ENCODE assay signal across 10 mouse cellular contexts in genomic region chr11:114284820-114285666, GRCm38 (mm10).
A peak's percentile ranks its signal among the peaks of the same experiment; 100 is the strongest.
DNase-seq lines count a peak whose midpoint lies in the region; ATAC-seq and TF ChIP-seq lines count a peak whose summit lies in the region.
"Had no signal": no experiment of that assay in that cellular context is flagged by ENCODE, and none has a peak within 500 bp of the region (broad histone marks: within the 10 kb centered on the region; RNA-seq: fewer than 3 reads in every experiment).

No protein-coding gene starts in this region.

- no peak overlapping the region for H3K4me3 ChIP-seq in cortical plate, adult 2 months (ENCODE audit: insufficient read depth, low read length)
- no peak overlapping the region for H3K4me3 ChIP-seq in forebrain, postnatal 0 days (ENCODE audit: low read depth, low read length)
- H3K4me3 ChIP-seq in midbrain, embryonic 16.5 days (ENCODE audit: low read depth, low read length) = no peak overlapping the region
- H3K4me3 ChIP-seq in kidney, embryonic 16.5 days (ENCODE audit: low read length) = no peak overlapping the region
- H3K4me3 ChIP-seq: limb, embryonic 12.5 days had no signal

- TF ChIP-seq POLR2A in cortical plate, adult 2 months (IDR thresholded peaks at IDR 0.05; ENCODE audit: extremely low read depth, insufficient read depth, low read length) = no peak

- no peaks in the 10 kb centered on the region for H3K36me3 ChIP-seq in forebrain, postnatal 0 days (ENCODE audit: insufficient read depth)
- H3K36me3 ChIP-seq in midbrain, embryonic 16.5 days (ENCODE audit: control insufficient read depth, insufficient read depth, low read length) = no peaks in the 10 kb centered on the region
- no peaks in the 10 kb centered on the region for H3K36me3 ChIP-seq in kidney, embryonic 16.5 days (ENCODE audit: insufficient read depth, low read length)
- H3K36me3 ChIP-seq: limb, embryonic 12.5 days had no signal

- H3K4me1 ChIP-seq in cortical plate, adult 2 months (ENCODE audit: control insufficient read depth, insufficient read depth, low read length) = peaks cover 2% of the 10 kb centered on the region; the same call in 1 of the 2 replicates
- H3K4me1 ChIP-seq in forebrain, postnatal 0 days (ENCODE audit: insufficient read depth) = no peaks in the 10 kb centered on the region
- peaks cover 8% of the 10 kb centered on the region for H3K4me1 ChIP-seq in midbrain, embryonic 16.5 days (ENCODE audit: control insufficient read depth, insufficient read depth, low read length)
- no peaks in the 10 kb centered on the region for H3K4me1 ChIP-seq in kidney, embryonic 16.5 days (ENCODE audit: insufficient read depth, low read length)
- H3K4me1 ChIP-seq: limb, embryonic 12.5 days had no signal

- no peak overlapping the region for H3K4me2 ChIP-seq in forebrain, postnatal 0 days (ENCODE audit: low read depth)
- no peak overlapping the region for H3K4me2 ChIP-seq in midbrain, embryonic 16.5 days (ENCODE audit: low read length)
- H3K4me2 ChIP-seq in kidney, embryonic 16.5 days (replicated peaks; ENCODE audit: low read depth, low read length) = no peak overlapping the region
- H3K4me2 ChIP-seq: limb, embryonic 12.5 days had no signal

- DNase-seq in forebrain, postnatal 0 days = peak; percentile 61
- DNase-seq in layer of hippocampus, adult 8-10 months (ENCODE audit: low spot score in 2 of 2) = peak; percentile 52 to 64
- no peak for DNase-seq in thymus, postnatal 36 days
- DNase-seq: lung, adult 2 months; thymus, postnatal 4 days had no signal

- no peaks in the 10 kb centered on the region for H3K9me3 ChIP-seq in forebrain, postnatal 0 days (ENCODE audit: low read length)
- H3K9me3 ChIP-seq in midbrain, embryonic 16.5 days (replicated peaks; ENCODE audit: control insufficient read depth, low read length, poor library complexity, severe bottlenecking) = no peaks in the 10 kb centered on the region
- no peaks in the 10 kb centered on the region for H3K9me3 ChIP-seq in kidney, embryonic 16.5 days (ENCODE audit: low read length)
- H3K9me3 ChIP-seq: limb, embryonic 12.5 days had no signal

- no peak overlapping the region for H3K9ac ChIP-seq in forebrain, postnatal 0 days
- H3K9ac ChIP-seq in midbrain, embryonic 16.5 days (ENCODE audit: low read depth, low read length) = peak overlapping the region; percentile 20; the same call in 1 of the 2 replicates
- no peak overlapping the region for H3K9ac ChIP-seq in kidney, embryonic 16.5 days (replicated peaks; ENCODE audit: low read length)
- H3K9ac ChIP-seq: limb, embryonic 12.5 days had no signal

- 58% methylated on average over 20 of the region's 20 CpGs for WGBS in forebrain, postnatal 0 days
- 72% methylated on average over 20 of the region's 20 CpGs for WGBS in midbrain, embryonic 16.5 days
- WGBS in kidney, embryonic 16.5 days = 81% methylated on average over 20 of the region's 20 CpGs

- ATAC-seq in forebrain, postnatal 0 days = peak; percentile 84
- ATAC-seq in midbrain, embryonic 16.5 days = no peak
- no peak for ATAC-seq in kidney, embryonic 16.5 days (ENCODE audit: low FRiP score, low TSS enrichment)
- ATAC-seq in inflammation-experienced regulatory T-cells, adult 6 months = no peak

- H3K27ac ChIP-seq in cortical plate, adult 2 months (ENCODE audit: insufficient read depth, low read length) = 0 out of 2 replicates have a peak overlapping the region, but pooled peaks have one; percentile 39
- H3K27ac ChIP-seq in forebrain, postnatal 0 days (ENCODE audit: low read depth, low read length) = 0 out of 2 replicates have a peak overlapping the region, but pooled peaks have one; percentile 37
- H3K27ac ChIP-seq in midbrain, embryonic 16.5 days (ENCODE audit: low read length) = no peak overlapping the region
- H3K27ac ChIP-seq in kidney, embryonic 16.5 days (ENCODE audit: low read length) = no peak overlapping the region
- H3K27ac ChIP-seq: limb, embryonic 12.5 days had no signal

- TF ChIP-seq CTCF in cortical plate, adult 2 months (IDR thresholded peaks at IDR 0.05; ENCODE audit: extremely low read depth, insufficient read depth, low read length) = no peak
- TF ChIP-seq CTCF in forebrain, postnatal 0 days (IDR thresholded peaks at IDR 0.05; ENCODE audit: low read depth) = no peak

- no peaks in the 10 kb centered on the region for H3K27me3 ChIP-seq in forebrain, postnatal 0 days (ENCODE audit: insufficient read depth, low read length)
- no peaks in the 10 kb centered on the region for H3K27me3 ChIP-seq in midbrain, embryonic 16.5 days (ENCODE audit: control insufficient read depth, insufficient read depth, low read depth, low read length)
- no peaks in the 10 kb centered on the region for H3K27me3 ChIP-seq in kidney, embryonic 16.5 days (ENCODE audit: insufficient read depth, low read length)

Comparison
In these comparisons a context has a peak if more than half of its experiments do, and no peak if none do; other contexts are left out.
1. H3K27ac ChIP-seq: peak in cortical plate, adult 2 months (single experiment) and forebrain, postnatal 0 days (single experiment); none in midbrain, embryonic 16.5 days (single experiment) and kidney, embryonic 16.5 days (single experiment).
2. DNase-seq: peak in forebrain, postnatal 0 days (single experiment) and layer of hippocampus, adult 8-10 months (2 of 2); none in thymus, postnatal 36 days (0 of 2).